ENCODE assay signal across 29 mouse cellular contexts in the genomic region with DNA sequence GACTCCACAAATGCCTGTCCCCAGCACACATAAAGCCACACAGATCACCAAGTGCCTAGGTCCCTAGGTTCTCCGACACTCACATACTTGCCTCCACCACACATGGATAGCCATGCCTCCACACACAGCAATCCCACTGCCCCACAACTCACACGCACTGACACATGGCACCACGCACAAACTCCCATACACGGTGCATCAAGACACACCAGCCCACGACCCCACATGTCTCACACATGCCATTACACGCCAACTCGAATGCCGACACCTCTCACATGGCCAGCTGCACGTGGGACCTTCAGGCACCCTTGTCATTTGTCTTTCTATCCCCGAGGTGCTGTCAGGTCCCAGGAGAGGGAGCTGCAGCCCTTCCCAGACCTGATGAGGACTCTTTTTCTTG. TPM values are rescaled to one million over a fixed set of nuclear protein-coding genes. Genes with fewer than 3 reads are reported as not detected.
DNase-seq lines count a peak whose midpoint lies in the region; ATAC-seq and TF ChIP-seq lines count a peak whose summit lies in the region.
"Had no signal": no experiment of that assay in that cellular context is flagged by ENCODE, and none has a peak within 500 bp of the region (broad histone marks: within the 10 kb centered on the region; RNA-seq: fewer than 3 reads in every experiment).

No protein-coding gene starts in this region.

- H3K9me3 ChIP-seq in hindbrain, embryonic 13.5 days = no peaks in the 10 kb centered on the region
- H3K9me3 ChIP-seq in hindbrain, embryonic 10.5 days = no peaks in the 10 kb centered on the region
- H3K9me3 ChIP-seq in midbrain, embryonic 16.5 days (replicated peaks; ENCODE audit: control insufficient read depth, low read length, poor library complexity, severe bottlenecking) = no peaks in the 10 kb centered on the region
- no peaks in the 10 kb centered on the region for H3K9me3 ChIP-seq in midbrain, embryonic 14.5 days (ENCODE audit: control insufficient read depth, low read length)
- no peaks in the 10 kb centered on the region for H3K9me3 ChIP-seq in forebrain, postnatal 0 days (ENCODE audit: low read length)
- no peaks in the 10 kb centered on the region for H3K9me3 ChIP-seq in neural tube, embryonic 14.5 days (ENCODE audit: control insufficient read depth, low read length)
- H3K9me3 ChIP-seq: embryonic facial prominence, embryonic 15.5 days; G1E; heart, embryonic 13.5 days; limb, embryonic 10.5 days; midbrain, embryonic 12.5 days had no signal

- H3K9ac ChIP-seq in hindbrain, embryonic 13.5 days = no peak overlapping the region
- no peak overlapping the region for H3K9ac ChIP-seq in midbrain, embryonic 16.5 days (ENCODE audit: low read depth, low read length)
- H3K9ac ChIP-seq in midbrain, embryonic 14.5 days (replicated peaks; ENCODE audit: low read length) = no peak overlapping the region
- H3K9ac ChIP-seq in forebrain, postnatal 0 days = no peak overlapping the region
- H3K9ac ChIP-seq in neural tube, embryonic 14.5 days (replicated peaks; ENCODE audit: low read depth, low read length) = no peak overlapping the region
- H3K9ac ChIP-seq: embryonic facial prominence, embryonic 15.5 days; heart, embryonic 13.5 days; liver, postnatal 0 days; midbrain, embryonic 12.5 days had no signal

- ATAC-seq in hindbrain, embryonic 13.5 days (ENCODE audit: low FRiP score) = no peak
- ATAC-seq in midbrain, embryonic 16.5 days = no peak
- ATAC-seq in midbrain, embryonic 14.5 days (ENCODE audit: low FRiP score, low TSS enrichment) = no peak
- no peak for ATAC-seq in forebrain, postnatal 0 days
- no peak for ATAC-seq in neural tube, embryonic 14.5 days (ENCODE audit: low read depth)
- no peak for ATAC-seq in inflammation-experienced regulatory T-cells, adult 6 months
- ATAC-seq: liver, postnatal 0 days; lung, postnatal 0 days; Patski had no signal

- no peak overlapping the region; the same call in 1 of the 2 replicates for H3K4me3 ChIP-seq in hindbrain, embryonic 13.5 days
- no peak overlapping the region for H3K4me3 ChIP-seq in hindbrain, embryonic 10.5 days
- H3K4me3 ChIP-seq in midbrain, embryonic 16.5 days (ENCODE audit: low read depth, low read length) = peak overlapping the region; percentile 47
- H3K4me3 ChIP-seq in midbrain, embryonic 14.5 days (replicated peaks; ENCODE audit: low read depth, low read length) = no peak overlapping the region
- peak overlapping the region; percentile 59; the same call in 1 of the 2 replicates for H3K4me3 ChIP-seq in forebrain, postnatal 0 days (ENCODE audit: low read depth, low read length)
- no peak overlapping the region for H3K4me3 ChIP-seq in neural tube, embryonic 14.5 days (ENCODE audit: low read depth, low read length)
- H3K4me3 ChIP-seq: embryonic facial prominence, embryonic 15.5 days; heart, embryonic 13.5 days; limb, embryonic 10.5 days; midbrain, embryonic 12.5 days had no signal

- no peak overlapping the region for H3K27ac ChIP-seq in hindbrain, embryonic 13.5 days
- no peak overlapping the region for H3K27ac ChIP-seq in hindbrain, embryonic 10.5 days
- H3K27ac ChIP-seq in midbrain, embryonic 16.5 days (ENCODE audit: low read length) = no peak overlapping the region
- no peak overlapping the region for H3K27ac ChIP-seq in midbrain, embryonic 14.5 days (replicated peaks; ENCODE audit: low read depth, low read length)
- H3K27ac ChIP-seq in forebrain, postnatal 0 days (ENCODE audit: low read depth, low read length) = no peak overlapping the region
- no peak overlapping the region for H3K27ac ChIP-seq in neural tube, embryonic 14.5 days (ENCODE audit: low read depth, low read length)
- H3K27ac ChIP-seq: embryonic facial prominence, embryonic 15.5 days; heart, embryonic 13.5 days; limb, embryonic 10.5 days; macrophage; midbrain, embryonic 12.5 days had no signal

- H3K4me1 ChIP-seq in hindbrain, embryonic 13.5 days (replicated peaks) = peaks cover 42% of the 10 kb centered on the region
- H3K4me1 ChIP-seq in hindbrain, embryonic 10.5 days (replicated peaks) = peaks cover 34% of the 10 kb centered on the region
- H3K4me1 ChIP-seq in midbrain, embryonic 16.5 days (ENCODE audit: control insufficient read depth, insufficient read depth, low read length) = peaks cover 20% of the 10 kb centered on the region
- peaks cover 23% of the 10 kb centered on the region for H3K4me1 ChIP-seq in midbrain, embryonic 14.5 days (ENCODE audit: control insufficient read depth, insufficient read depth, low read length)
- peaks cover 9% of the 10 kb centered on the region for H3K4me1 ChIP-seq in forebrain, postnatal 0 days (ENCODE audit: insufficient read depth)
- H3K4me1 ChIP-seq in neural tube, embryonic 14.5 days (ENCODE audit: control insufficient read depth, insufficient read depth, low read length) = peaks cover 7% of the 10 kb centered on the region

- peaks cover 57% of the 10 kb centered on the region for H3K27me3 ChIP-seq in hindbrain, embryonic 13.5 days
- H3K27me3 ChIP-seq in hindbrain, embryonic 10.5 days (ENCODE audit: insufficient read depth, poor library complexity, severe bottlenecking) = peaks cover 80% of the 10 kb centered on the region
- H3K27me3 ChIP-seq in midbrain, embryonic 16.5 days (ENCODE audit: control insufficient read depth, insufficient read depth, low read depth, low read length) = peaks cover 12% of the 10 kb centered on the region
- peaks cover 38% of the 10 kb centered on the region for H3K27me3 ChIP-seq in midbrain, embryonic 14.5 days (ENCODE audit: control insufficient read depth, insufficient read depth, low read length)
- H3K27me3 ChIP-seq in forebrain, postnatal 0 days (ENCODE audit: insufficient read depth, low read length) = 0 out of 2 replicates have a peak, but pooled peaks cover 3% of the 10 kb centered on the region
- peaks cover 3% of the 10 kb centered on the region; the same call in 1 of the 2 replicates for H3K27me3 ChIP-seq in neural tube, embryonic 14.5 days (ENCODE audit: control insufficient read depth, insufficient read depth, low read length)

- H3K36me3 ChIP-seq in hindbrain, embryonic 13.5 days = no peaks in the 10 kb centered on the region
- no peaks in the 10 kb centered on the region for H3K36me3 ChIP-seq in hindbrain, embryonic 10.5 days
- no peaks in the 10 kb centered on the region for H3K36me3 ChIP-seq in midbrain, embryonic 16.5 days (ENCODE audit: control insufficient read depth, insufficient read depth, low read length)
- no peaks in the 10 kb centered on the region for H3K36me3 ChIP-seq in midbrain, embryonic 14.5 days (ENCODE audit: control insufficient read depth, insufficient read depth, low read length)
- no peaks in the 10 kb centered on the region for H3K36me3 ChIP-seq in forebrain, postnatal 0 days (ENCODE audit: insufficient read depth)
- H3K36me3 ChIP-seq in neural tube, embryonic 14.5 days (ENCODE audit: control insufficient read depth, insufficient read depth, low read length) = no peaks in the 10 kb centered on the region
- H3K36me3 ChIP-seq: embryonic facial prominence, embryonic 15.5 days; G1E; heart, embryonic 13.5 days; limb, embryonic 10.5 days; midbrain, embryonic 12.5 days had no signal

- WGBS in hindbrain, embryonic 13.5 days = 76% methylated on average over 10 of the region's 10 CpGs
- WGBS in hindbrain, embryonic 10.5 days = 81% methylated on average over 10 of the region's 10 CpGs
- 76% methylated on average over 10 of the region's 10 CpGs for WGBS in midbrain, embryonic 16.5 days
- 83% methylated on average over 10 of the region's 10 CpGs for WGBS in midbrain, embryonic 14.5 days
- 69% methylated on average over 10 of the region's 10 CpGs for WGBS in forebrain, postnatal 0 days
- WGBS in neural tube, embryonic 14.5 days = 75% methylated on average over 10 of the region's 10 CpGs

- DNase-seq in hindbrain, embryonic 10.5 days (ENCODE audit: low spot score) = no peak
- no peak for DNase-seq in midbrain, embryonic 14.5 days
- no peak for DNase-seq in forebrain, postnatal 0 days
- DNase-seq: B cell, adult 2 months; cerebellum, adult 2 months; gastrocnemius, postnatal 25 days; heart, adult 18-20 months; heart, postnatal 14 days; kidney, adult 18-20 months; kidney, postnatal 4 days; layer of hippocampus, adult 9-11 months; liver; liver, postnatal 0 days; right cerebral cortex, postnatal 25 days; spleen, adult 18-20 months had no signal

- H3K4me2 ChIP-seq in hindbrain, embryonic 13.5 days = peak overlapping the region; percentile 89
- H3K4me2 ChIP-seq in midbrain, embryonic 16.5 days (ENCODE audit: low read length) = peak overlapping the region; percentile 94
- H3K4me2 ChIP-seq in midbrain, embryonic 14.5 days (ENCODE audit: low read length) = no peak overlapping the region; the same call in 1 of the 2 replicates
- peak overlapping the region; percentile 91 for H3K4me2 ChIP-seq in forebrain, postnatal 0 days (ENCODE audit: low read depth)
- 0 out of 2 replicates have a peak overlapping the region, but pooled peaks have one; percentile 91 for H3K4me2 ChIP-seq in neural tube, embryonic 14.5 days (ENCODE audit: low read depth, low read length)
- H3K4me2 ChIP-seq: heart, embryonic 13.5 days had no signal

- TF ChIP-seq CTCF in forebrain, postnatal 0 days (IDR thresholded peaks at IDR 0.05; ENCODE audit: low read depth) = no peak

RNA-seq across cellular contexts. Expression of gene Hpca, which starts 2.1 kb away (rescaled TPM):
- 36.3 and 39.7 TPM in 2 replicates for polyA plus RNA-seq in hindbrain, embryonic 13.5 days (2015; fragmentation: Nextera tagmentation; extraction: Ambion mirVana)
- 2.6 and 4.7 TPM in 2 replicates for polyA plus RNA-seq in hindbrain, embryonic 10.5 days (2016; fragmentation: Nextera tagmentation; extraction: Ambion mirVana)
- 85.5 and 130 TPM in 2 replicates for polyA plus RNA-seq in midbrain, embryonic 16.5 days (2015; fragmentation: Nextera tagmentation; extraction: Ambion mirVana)
- 26.4 and 31.7 TPM in 2 replicates for polyA plus RNA-seq in midbrain, embryonic 14.5 days (2014; fragmentation: Nextera tagmentation; extraction: Ambion mirVana)
- 129 and 214 TPM in 2 replicates for total RNA-seq in forebrain, postnatal 0 days (2014; rRNA removed)
- polyA plus RNA-seq in forebrain, postnatal 0 days (2015; fragmentation: Nextera tagmentation; extraction: Ambion mirVana) = 110 and 128 TPM in 2 replicates
- polyA plus RNA-seq in neural tube, embryonic 14.5 days (2014; fragmentation: Nextera tagmentation; extraction: Ambion mirVana) = 41.5 and 56.4 TPM in 2 replicates
- not detected for polyA plus RNA-seq in inflammation-experienced regulatory T-cells, adult 6 months (2017; shearing (Covaris generic))
- total RNA-seq: G1E; gastrocnemius, postnatal 25 days had no signal
- polyA plus RNA-seq: G1E, macrophage, Patski had no signal

RNA-seq across cellular contexts. Expression of gene Tmem54, which starts 14.4 kb away (rescaled TPM):
- not detected in 2 replicates for polyA plus RNA-seq in hindbrain, embryonic 13.5 days (2015; fragmentation: Nextera tagmentation; extraction: Ambion mirVana)
- polyA plus RNA-seq in hindbrain, embryonic 10.5 days (2016; fragmentation: Nextera tagmentation; extraction: Ambion mirVana) = 2.5 and 5.1 TPM in 2 replicates
- polyA plus RNA-seq in midbrain, embryonic 16.5 days (2015; fragmentation: Nextera tagmentation; extraction: Ambion mirVana) = not detected in 2 replicates
- polyA plus RNA-seq in midbrain, embryonic 14.5 days (2014; fragmentation: Nextera tagmentation; extraction: Ambion mirVana) = not detected in 2 replicates
- total RNA-seq in forebrain, postnatal 0 days (2014; rRNA removed) = not detected in 2 replicates
- polyA plus RNA-seq in forebrain, postnatal 0 days (2015; fragmentation: Nextera tagmentation; extraction: Ambion mirVana) = not detected in 2 replicates
- 0.32 TPM in 1 of 2 replicates, not detected in the other for polyA plus RNA-seq in neural tube, embryonic 14.5 days (2014; fragmentation: Nextera tagmentation; extraction: Ambion mirVana)
- not detected for polyA plus RNA-seq in inflammation-experienced regulatory T-cells, adult 6 months (2017; shearing (Covaris generic))
- total RNA-seq: adrenal gland, adult 18-20 months; CH12.LX; G1E; gastrocnemius, postnatal 25 days; heart, adult 18-20 months; heart, postnatal 14 days had no signal
- polyA plus RNA-seq: G1E, macrophage, Patski had no signal

RNA-seq across cellular contexts. Expression of gene Fndc5, which starts 17.1 kb away (rescaled TPM):
- polyA plus RNA-seq in hindbrain, embryonic 13.5 days (2015; fragmentation: Nextera tagmentation; extraction: Ambion mirVana) = 5.4 and 6.5 TPM in 2 replicates
- 0.72 and 1.8 TPM in 2 replicates for polyA plus RNA-seq in hindbrain, embryonic 10.5 days (2016; fragmentation: Nextera tagmentation; extraction: Ambion mirVana)
- polyA plus RNA-seq in midbrain, embryonic 16.5 days (2015; fragmentation: Nextera tagmentation; extraction: Ambion mirVana) = 5.9 and 6.2 TPM in 2 replicates
- 5.6 and 8.0 TPM in 2 replicates for polyA plus RNA-seq in midbrain, embryonic 14.5 days (2014; fragmentation: Nextera tagmentation; extraction: Ambion mirVana)
- total RNA-seq in forebrain, postnatal 0 days (2014; rRNA removed) = 10.3 and 11.6 TPM in 2 replicates
- polyA plus RNA-seq in forebrain, postnatal 0 days (2015; fragmentation: Nextera tagmentation; extraction: Ambion mirVana) = 5.8 and 8.3 TPM in 2 replicates
- polyA plus RNA-seq in neural tube, embryonic 14.5 days (2014; fragmentation: Nextera tagmentation; extraction: Ambion mirVana) = 27.4 and 32.4 TPM in 2 replicates
- under 1 TPM; 0.28 to 0.50 (median 0.40) TPM for polyA plus RNA-seq in inflammation-experienced regulatory T-cells, adult 6 months (2017; shearing (Covaris generic))
- polyA plus RNA-seq: macrophage, Patski had no signal

Comparison
In these comparisons a context has a peak if more than half of its experiments do, and no peak if none do; other contexts are left out.
1. H3K4me3 ChIP-seq: peak in midbrain, embryonic 16.5 days (single experiment) and forebrain, postnatal 0 days (single experiment); none in hindbrain, embryonic 13.5 days (single experiment), hindbrain, embryonic 10.5 days (single experiment), midbrain, embryonic 14.5 days (single experiment) and neural tube, embryonic 14.5 days (single experiment).